Mouse (Mus musculus) heart, adult 2 months (tissue): Measurements from ENCODE around the gene Gpr19. TPM values are rescaled to one million over a fixed set of nuclear protein-coding genes. Genes with fewer than 3 reads are reported as not detected.

Experiments used
- DNase-seq, 2 experiments: peaks; one replicate each; pipeline ENCODE4 v3.0.0; 2021
- H3K27ac ChIP-seq: fragments of 200-600 bp; 2 replicates; pipeline ENCODE4 v1.8.1; 2022
- H3K27me3 ChIP-seq: fragments of 200-500 bp; 2 replicates; pipeline ENCODE4 v1.6.1; 2012; ENCODE audit warnings: mild to moderate bottlenecking, low read length, inconsistent platforms, mixed read lengths; ENCODE audit not compliant: control insufficient read depth, insufficient read depth
- H3K36me3 ChIP-seq: fragments of 200-500 bp; 2 replicates; pipeline ENCODE4 v1.6.1; 2012; ENCODE audit warnings: low read length, inconsistent platforms; ENCODE audit not compliant: control insufficient read depth, insufficient read depth
- H3K4me1 ChIP-seq: fragments of 200-500 bp; 2 replicates; pipeline ENCODE4 v1.6.1; 2011; ENCODE audit warnings: low read length; ENCODE audit not compliant: control insufficient read depth, insufficient read depth
- H3K4me3 ChIP-seq: fragments of 200-600 bp; 2 replicates; pipeline ENCODE4 v1.8.1; 2022
- H3K79me2 ChIP-seq: fragments of 200-500 bp; replicated peaks from 2 replicates; pipeline ENCODE4 v1.6.1; 2012; ENCODE audit warnings: mild to moderate bottlenecking, inconsistent platforms, low read length, moderate library complexity, mixed read lengths; ENCODE audit not compliant: control insufficient read depth, insufficient read depth
- H3K9ac ChIP-seq: fragments of 200-500 bp; 2 replicates; pipeline ENCODE4 v1.6.1; 2012; ENCODE audit warnings: low read depth, mild to moderate bottlenecking, control low read depth, inconsistent platforms, low read length, mixed read lengths
- CTCF ChIP-seq: fragments of 200-600 bp; IDR thresholded peaks from 2 replicates; pipeline ENCODE4 v1.8.1; 2022; ENCODE audit warnings: antibody characterized with exemption, mild to moderate bottlenecking, moderate library complexity
- EP300 ChIP-seq: fragments of 200-500 bp; IDR thresholded peaks from 2 replicates; pipeline ENCODE4 v1.6.1; 2011; ENCODE audit warnings: low read depth, low read length, control low read depth; ENCODE audit not compliant: insufficient read depth
- POLR2A ChIP-seq: fragments of 200-500 bp; IDR thresholded peaks from 2 replicates; pipeline ENCODE4 v1.6.1; 2011; ENCODE audit warnings: mild to moderate bottlenecking, low read depth, low read length, control low read depth; ENCODE audit not compliant: insufficient read depth
- WGBS: fragments of 180-500 bp; shearing (Covaris S2); methylation state at CpG from one replicate; pipeline ENCODE4 v1.1.7; 2018; 5-methylcytosine and 5-hydroxymethylcytosine counted together
- intact Hi-C: fragments of 180-260 bp; cut with DNase I; formaldehyde crosslinking; loops from one replicate; pipeline ENCODE4 v1.15.1; 2025
- polyA plus RNA-seq: library from polyadenylated mRNA; depleted of rRNA; stranded (reverse); fragments of >200 nt; gene quantifications from 2 replicates; pipeline ENCODE4 v1.2.3, GENCODE M21; 2012; rRNA removed
- total RNA-seq, 2 experiments: library from RNA; stranded (reverse); gene quantifications; 2 replicates each; pipeline ENCODE4 v1.2.3; 2021

Gene Gpr19
- total and polyA plus RNA-seq, 3 experiments = 3.2 to 6.1 (median 4.8) TPM

- peak within 1 kb of the TSS; percentile 94 for H3K27ac ChIP-seq
- DNase-seq = peak; percentile 100
- H3K36me3 ChIP-seq = peaks cover 3% of the 10 kb centered on the region; the same call in 1 of the 2 replicates
- WGBS = under 1% methylated on average over 58 of the region's 58 CpGs
- peak within 1 kb of the TSS; percentile 84 for H3K9ac ChIP-seq
- peak within 1 kb of the TSS; percentile 70 for H3K4me3 ChIP-seq
- intact Hi-C loops = loop anchor here (1.0 to 5.0 kb wide), 4 partner anchors 37 to 263 kb away; partner anchors contain the start of genes Gpr19 and Lrp6
- peak; percentile 78 for TF ChIP-seq EP300
- peak; percentile 55 for TF ChIP-seq CTCF
- TF ChIP-seq POLR2A = peak; percentile 79
- H3K4me1 ChIP-seq = peaks cover 3% of the 10 kb centered on the region
- no peaks in the 10 kb centered on the region for H3K79me2 ChIP-seq
- no peaks in the 10 kb centered on the region for H3K27me3 ChIP-seq
Measured at GRCm38 (mm10) chr6:134829786-134830700, 68.3 kb downstream of the Gpr19 start, which contains the start of gene Crebl2. Gene Crebl2 (plus strand): TSS chr6:134830154.

DNA sequence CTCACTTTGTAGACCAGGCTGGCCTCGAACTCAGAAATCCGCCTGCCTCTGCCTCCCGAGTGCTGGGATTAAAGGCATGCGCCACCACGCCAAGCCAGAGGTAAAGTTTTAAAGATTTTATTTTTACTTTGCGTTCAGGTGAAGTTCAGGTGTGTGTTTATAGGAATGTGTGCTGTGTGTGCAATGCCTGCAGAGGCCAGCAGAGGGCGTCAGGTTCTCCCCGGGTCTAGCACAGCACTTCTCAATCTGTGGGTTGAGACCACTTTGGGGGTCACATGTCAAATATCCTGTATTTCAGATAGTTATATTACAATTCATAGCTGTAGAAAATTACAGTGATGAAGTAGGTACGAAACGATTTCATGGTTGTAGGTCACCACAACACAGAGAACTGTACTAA is 75.5 kb downstream of the Gpr19 start:
- Histone ChIP-seq H3K4me3 (no peak overlapping the region), H3K9ac (no peak overlapping the region), H3K27me3 (no peaks in the 10 kb centered on the region), H3K4me1 (no peaks in the 10 kb centered on the region), H3K79me2 (no peaks in the 10 kb centered on the region), H3K36me3 (no peaks in the 10 kb centered on the region), H3K27ac (no peak overlapping the region)
- intact Hi-C loops = no loop called here
- 66% methylated on average over 10 of the region's 10 CpGs for WGBS
- peak; percentile 74 for TF ChIP-seq CTCF
- no peak for TF ChIP-seq EP300
- no peak for TF ChIP-seq POLR2A
- no peak for DNase-seq

DNA sequence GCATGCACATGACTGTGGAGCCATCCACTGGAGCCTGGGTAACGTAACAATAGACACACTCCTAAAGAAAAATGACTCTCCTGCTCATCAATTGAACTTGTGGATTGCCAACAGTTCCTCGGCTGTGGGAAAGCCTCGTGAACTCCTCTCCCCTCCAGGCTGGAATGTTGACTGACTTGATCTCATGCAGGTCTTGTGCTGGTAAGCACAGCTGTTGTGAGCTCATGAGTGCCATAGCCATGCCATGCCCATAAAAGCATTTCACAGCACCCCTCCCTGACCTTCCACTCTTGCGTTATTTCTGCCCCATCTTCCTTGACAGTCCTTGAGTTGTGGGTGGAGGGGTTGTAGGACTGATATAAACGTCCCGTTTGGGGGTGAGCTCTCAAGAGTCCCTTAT is 78.0 kb downstream of the Gpr19 start:
- no peak overlapping the region for H3K9ac ChIP-seq
- TF ChIP-seq CTCF = no peak
- no peak for TF ChIP-seq EP300
- TF ChIP-seq POLR2A = no peak
- intact Hi-C loops = no loop called here
- H3K27me3 ChIP-seq = no peaks in the 10 kb centered on the region
- no peaks in the 10 kb centered on the region for H3K79me2 ChIP-seq
- no peak overlapping the region for H3K27ac ChIP-seq
- no peaks in the 10 kb centered on the region for H3K4me1 ChIP-seq
- no peaks in the 10 kb centered on the region for H3K36me3 ChIP-seq
- H3K4me3 ChIP-seq = no peak overlapping the region
- DNase-seq = no peak
- WGBS = 61% methylated on average over 6 of the region's 6 CpGs

- WGBS = 59% methylated on average over 5 of the region's 5 CpGs
- no peaks in the 10 kb centered on the region for H3K79me2 ChIP-seq
- no peaks in the 10 kb centered on the region for H3K36me3 ChIP-seq
- H3K4me3 ChIP-seq = no peak overlapping the region
- H3K4me1 ChIP-seq = no peaks in the 10 kb centered on the region
- H3K9ac ChIP-seq = no peak overlapping the region
- H3K27ac ChIP-seq = no peak overlapping the region
- intact Hi-C loops = no loop called here
- no peak for DNase-seq
- H3K27me3 ChIP-seq = no peaks in the 10 kb centered on the region
- no peak for TF ChIP-seq CTCF
- no peak for TF ChIP-seq EP300
- TF ChIP-seq POLR2A = no peak
Measured at GRCm38 (mm10) chr6:134819741-134820140, 78.6 kb downstream of the Gpr19 start.

Other genes with a start within 250 kb of the Gpr19 start
- 10 to 100 TPM; 20.9 to 23.8 TPM for gene Dusp16, start 106.0 kb downstream of the Gpr19 start, total RNA-seq
- 8.2 and 18.7 TPM in 2 replicates for gene Dusp16, start 106.0 kb downstream of the Gpr19 start, polyA plus RNA-seq
- gene Crebl2, start 68.4 kb downstream of the Gpr19 start, total RNA-seq = 10 to 100 TPM; 12.2 to 16.2 TPM
- gene Crebl2, start 68.4 kb downstream of the Gpr19 start, polyA plus RNA-seq = 9.2 and 15.3 TPM in 2 replicates
- 10 to 100 TPM; 35.9 to 42.0 TPM for gene Cdkn1b, start 21.8 kb upstream of the Gpr19 start, total RNA-seq
- 14.6 and 15.0 TPM in 2 replicates for gene Cdkn1b, start 21.8 kb upstream of the Gpr19 start, polyA plus RNA-seq
- gene Apold1, start 83.1 kb upstream of the Gpr19 start, total RNA-seq = 1 to 10 TPM; 6.9 to 9.3 TPM
- 3.6 and 4.4 TPM in 2 replicates for gene Apold1, start 83.1 kb upstream of the Gpr19 start, polyA plus RNA-seq
- 10 to 100 TPM; 38.1 to 40.3 TPM for gene Ddx47, start 113.0 kb upstream of the Gpr19 start, total RNA-seq
- gene Ddx47, start 113.0 kb upstream of the Gpr19 start, polyA plus RNA-seq = 32.2 and 53.1 TPM in 2 replicates
- 1 to 10 TPM; 1.2 to 2.9 TPM for gene Gprc5a, start 167.1 kb upstream of the Gpr19 start, total RNA-seq
- 1.4 and 3.4 TPM in 2 replicates for gene Gprc5a, start 167.1 kb upstream of the Gpr19 start, polyA plus RNA-seq
- not detected for gene Gprc5d, start 219.7 kb upstream of the Gpr19 start, total RNA-seq
- not detected in 2 replicates for gene Gprc5d, start 219.7 kb upstream of the Gpr19 start, polyA plus RNA-seq